20 mouse cellular contexts compared by ENCODE assay signal in the genomic region with DNA sequence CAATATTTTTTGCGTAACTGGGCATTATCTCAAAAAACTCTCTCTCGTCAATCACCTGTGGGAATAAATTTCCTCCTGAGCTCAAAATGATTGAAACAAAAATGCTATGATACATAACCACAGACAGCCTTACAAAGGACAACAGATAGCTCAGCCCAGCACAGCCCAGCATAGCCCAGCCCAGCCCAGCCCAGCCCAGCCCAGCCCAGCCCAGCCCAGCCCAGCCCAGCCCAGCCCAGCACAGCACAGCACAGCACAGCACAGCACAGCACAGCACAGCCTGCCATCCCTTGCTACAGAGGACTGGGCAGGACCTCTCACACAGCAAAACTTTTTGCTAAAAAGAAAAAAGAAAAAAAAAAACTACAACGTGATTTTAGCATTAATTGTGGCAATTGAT.
"Had no signal": no experiment of that assay in that cellular context is flagged by ENCODE, and none has a peak within 500 bp of the region (broad histone marks: within the 10 kb centered on the region; RNA-seq: fewer than 3 reads in every experiment).

No protein-coding gene starts in this region.

- H3K4me1 ChIP-seq: limb, embryonic 12.5 days; limb, embryonic 15.5 days; midbrain, embryonic 12.5 days; neural tube, embryonic 13.5 days had no signal

- DNase-seq: kidney, adult 18-20 months; kidney, adult 9 months; kidney, postnatal 14 days; kidney, postnatal 4 days; left cerebral cortex, postnatal 4 days; lung, adult 2 months; lung, postnatal 14 days; lung, postnatal 4 days; retina, postnatal 1 day; right cerebral cortex, postnatal 25 days; thymus, adult 18-20 months; thymus, postnatal 36 days had no signal

- H3K4me3 ChIP-seq: limb, embryonic 12.5 days; limb, embryonic 15.5 days; midbrain, embryonic 12.5 days; myocyte; neural tube, embryonic 13.5 days had no signal

- H3K9me3 ChIP-seq: limb, embryonic 15.5 days; midbrain, embryonic 12.5 days had no signal

- H3K4me2 ChIP-seq: limb, embryonic 12.5 days; limb, embryonic 15.5 days; midbrain, embryonic 12.5 days; neural tube, embryonic 13.5 days had no signal

- H3K27me3 ChIP-seq: limb, embryonic 12.5 days; limb, embryonic 15.5 days; midbrain, embryonic 12.5 days; neural tube, embryonic 13.5 days had no signal

- H3K9ac ChIP-seq: limb, embryonic 12.5 days; limb, embryonic 15.5 days; midbrain, embryonic 12.5 days; neural tube, embryonic 13.5 days had no signal

- H3K27ac ChIP-seq: limb, embryonic 12.5 days; limb, embryonic 15.5 days; midbrain, embryonic 12.5 days; neural tube, embryonic 13.5 days had no signal

- ATAC-seq: inflammation-experienced regulatory T-cells, adult 6 months; intestine, embryonic 16.5 days; midbrain, embryonic 16.5 days had no signal
